Mouse (Mus musculus) olfactory bulb, adult 2 months (tissue): ENCODE measurements at regions not wholly inside any gene's neighbourhood (a gene's known extent, or its start where the extent isn't known, plus 50 kb on each side); places are given as distances from the start of the nearest gene placed in this dataset.

Source experiments
- H3K27ac ChIP-seq: fragments of 200-500 bp; 2 replicates; pipeline ENCODE4 v1.5.1; 2012; ENCODE audit warnings: low read depth, low read length; ENCODE audit not compliant: insufficient read depth
- H3K4me1 ChIP-seq: fragments of 200-500 bp; 2 replicates; pipeline ENCODE4 v1.6.1; 2012; ENCODE audit warnings: low read length; ENCODE audit not compliant: control insufficient read depth, insufficient read depth
- H3K4me3 ChIP-seq: fragments of 200-500 bp; 2 replicates; pipeline ENCODE4 v1.5.1; 2012; ENCODE audit warnings: mild to moderate bottlenecking, low read depth, low read length, moderate library complexity; ENCODE audit not compliant: insufficient read depth
- CTCF ChIP-seq: fragments of 200-500 bp; IDR thresholded peaks from 2 replicates; pipeline ENCODE4 v1.5.1; 2012; ENCODE audit warnings: low read depth, mild to moderate bottlenecking, low read length, moderate library complexity; ENCODE audit not compliant: insufficient read depth
- POLR2A ChIP-seq: fragments of 200-500 bp; IDR thresholded peaks from 2 replicates; pipeline ENCODE4 v1.6.1; 2012; ENCODE audit warnings: mild to moderate bottlenecking, low read depth, low read length, moderate library complexity; ENCODE audit not compliant: insufficient read depth
- WGBS: fragments of 180-500 bp; shearing (Covaris S2); methylation state at CpG from one replicate; pipeline ENCODE4 v1.1.7; 2018; 5-methylcytosine and 5-hydroxymethylcytosine counted together

DNA sequence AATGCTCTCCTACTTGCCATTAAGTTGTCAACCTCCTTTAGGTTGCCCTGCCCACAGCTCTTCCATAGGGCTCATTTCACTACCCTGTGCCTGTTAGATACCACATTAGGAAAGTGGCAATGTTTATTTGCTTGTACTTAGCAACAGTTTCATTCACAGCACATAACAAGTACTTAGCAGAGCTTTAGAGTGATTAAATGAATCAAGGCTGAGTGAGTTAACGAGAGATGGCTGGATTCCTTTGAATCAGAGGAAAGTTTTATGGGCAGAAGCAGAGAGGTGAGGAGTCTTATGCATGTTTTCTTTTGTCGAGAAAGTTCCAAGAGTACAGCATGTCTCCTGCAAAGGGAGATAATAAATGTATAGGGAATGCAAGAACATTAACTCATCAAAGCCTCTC, 60.5 kb downstream of the Ptgs2 start:
- TF ChIP-seq CTCF: no peak
- no peak for TF ChIP-seq POLR2A
- WGBS: 46% methylated on average over 2 of the region's 2 CpGs
- H3K27ac ChIP-seq: no peak overlapping the region
- no peak overlapping the region for H3K4me3 ChIP-seq
- peaks cover 4% of the 10 kb centered on the region; the same call in 1 of the 2 replicates for H3K4me1 ChIP-seq

DNA sequence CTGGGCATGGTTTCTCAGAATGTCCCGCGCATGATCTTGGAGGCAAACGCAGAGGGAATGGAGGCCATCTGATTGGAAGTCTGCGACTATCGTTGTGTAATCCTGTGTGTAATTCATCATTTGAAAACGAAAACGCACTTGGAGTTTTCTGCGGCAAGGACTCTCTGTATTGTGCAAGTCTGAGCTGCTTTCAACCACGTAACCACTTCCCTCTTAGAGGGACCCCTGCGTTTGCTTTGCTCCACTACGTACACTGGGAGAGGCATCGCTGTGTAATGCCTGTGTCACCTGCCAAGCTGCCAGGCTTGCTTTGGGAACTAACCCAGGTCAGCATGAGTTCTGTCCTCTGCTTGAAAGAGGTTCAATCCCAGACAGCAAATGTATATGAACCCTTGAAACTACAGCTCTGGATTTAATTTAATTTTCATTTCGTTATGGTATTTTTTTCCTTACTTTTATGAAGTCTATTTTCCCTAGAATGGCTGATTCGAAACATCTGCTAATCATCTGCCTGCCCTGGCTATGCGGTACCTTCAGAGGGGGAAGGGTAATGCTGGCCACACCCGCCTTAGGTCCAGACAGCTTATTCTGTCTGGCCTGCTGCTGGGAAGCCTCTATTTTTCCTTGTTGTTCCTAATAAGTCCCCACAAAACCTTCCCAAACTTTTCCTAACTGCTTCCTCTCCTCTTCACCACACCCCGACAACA, 65.2 kb downstream of the Ptgs2 start:
- TF ChIP-seq POLR2A: no peak
- no peak for TF ChIP-seq CTCF
- peak overlapping the region; percentile 20; the same call in 1 of the 2 replicates for H3K4me3 ChIP-seq
- no peak overlapping the region for H3K27ac ChIP-seq
- 55% methylated on average over 17 of the region's 17 CpGs for WGBS
- H3K4me1 ChIP-seq: peaks cover 4% of the 10 kb centered on the region; the same call in 1 of the 2 replicates

- 86% methylated on average over 7 of the region's 7 CpGs for WGBS
Measured at GRCm38 (mm10) chr1:150165597-150165973, 65.8 kb downstream of the Ptgs2 start.

DNA sequence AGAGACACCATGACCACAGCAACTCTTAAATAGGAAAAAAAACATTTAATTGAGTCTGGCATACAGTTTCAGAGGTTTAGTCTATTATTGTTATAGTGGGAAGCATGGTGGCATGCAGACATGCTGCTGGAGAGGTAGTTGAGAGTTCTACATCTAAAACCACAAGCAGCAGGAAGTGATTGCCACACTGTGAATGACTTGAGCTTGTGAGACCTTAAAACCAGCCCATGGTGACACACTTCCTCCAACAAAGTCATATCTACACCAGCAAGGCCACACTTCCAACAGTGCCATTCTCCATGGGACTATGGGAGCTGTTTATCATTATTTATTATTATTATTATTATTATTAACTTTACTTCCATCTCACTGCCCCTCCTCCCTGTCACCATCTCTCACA, 67.3 kb downstream of the Ptgs2 start:
- TF ChIP-seq CTCF (no peak), POLR2A (no peak)
- Histone ChIP-seq H3K4me3 (no peak overlapping the region), H3K27ac (no peak overlapping the region), H3K4me1 (peaks cover 4% of the 10 kb centered on the region; the same call in 1 of the 2 replicates)

More at GRCm38 (mm10) chr1:150165597-150165973, 65.8 kb downstream of the Ptgs2 start:
- H3K27ac ChIP-seq: no peak overlapping the region
- H3K4me1 ChIP-seq: peaks cover 4% of the 10 kb centered on the region; the same call in 1 of the 2 replicates
- TF ChIP-seq CTCF: no peak
- no peak for TF ChIP-seq POLR2A
- H3K4me3 ChIP-seq: no peak overlapping the region

DNA sequence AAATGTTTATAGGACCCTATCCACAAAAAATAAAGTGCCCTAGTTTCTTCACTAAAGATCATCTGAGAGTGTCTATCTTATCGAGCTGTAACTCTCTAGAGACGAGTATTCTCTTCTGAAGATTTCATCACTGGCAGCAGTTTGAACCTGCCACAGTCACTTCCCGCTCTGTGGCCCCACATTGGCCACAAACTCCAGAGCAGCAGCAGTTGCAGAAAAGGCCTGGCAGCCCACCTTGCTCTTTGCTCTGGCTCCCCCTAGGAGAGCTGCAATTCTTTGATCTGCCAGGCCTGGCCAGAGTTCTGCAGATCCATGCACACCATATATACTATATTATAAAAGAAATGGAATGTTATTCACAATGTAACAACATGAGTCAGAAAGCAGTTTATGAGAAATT, 74.4 kb downstream of the Ptgs2 start:
- TF ChIP-seq POLR2A (no peak), CTCF (no peak)
- WGBS: 87% methylated on average over 3 of the region's 3 CpGs
- Histone ChIP-seq H3K4me1 (no peaks in the 10 kb centered on the region), H3K4me3 (no peak overlapping the region), H3K27ac (no peak overlapping the region)

DNA sequence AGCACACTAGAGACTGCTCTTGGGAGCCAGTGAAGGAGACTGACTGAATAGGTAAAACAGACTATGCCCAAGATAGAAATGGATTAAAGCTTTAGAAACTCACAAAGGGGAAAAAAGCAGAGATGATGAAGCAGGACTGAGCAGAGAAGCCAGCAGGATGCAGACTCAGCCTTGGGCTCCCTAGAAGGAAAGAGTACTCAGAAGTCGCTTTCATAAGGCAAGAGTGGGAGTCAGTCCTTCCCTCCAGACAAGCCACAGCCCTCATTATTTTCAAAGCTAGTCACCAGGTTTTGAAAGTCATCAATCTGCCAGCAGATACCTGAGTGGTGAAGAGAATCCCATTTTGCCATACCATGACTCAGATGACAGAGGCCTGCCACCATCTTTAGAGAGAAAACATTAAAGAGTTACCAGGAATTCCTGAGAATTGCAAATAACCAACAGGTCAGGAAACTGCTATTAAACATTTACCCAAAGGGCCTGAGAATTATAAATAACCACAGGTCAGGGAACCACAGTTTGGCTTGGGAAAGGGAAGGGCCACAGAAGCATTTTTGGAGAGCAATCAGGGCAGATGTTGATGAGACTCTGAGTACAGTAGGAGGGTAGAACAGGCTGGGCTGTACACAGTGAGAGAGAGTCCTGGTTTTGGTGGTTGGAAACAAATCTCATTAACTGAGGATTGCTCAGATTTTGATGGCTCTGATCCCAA, 77.4 kb downstream of the Ptgs2 start:
- H3K4me3 ChIP-seq: no peak overlapping the region
- H3K4me1 ChIP-seq: no peaks in the 10 kb centered on the region
- 97% methylated on average over 1 of the region's 1 CpGs for WGBS
- TF ChIP-seq POLR2A (no peak), CTCF (no peak)
- no peak overlapping the region for H3K27ac ChIP-seq

- no peak overlapping the region for H3K4me3 ChIP-seq
- WGBS: 95% methylated on average over 2 of the region's 2 CpGs
- no peaks in the 10 kb centered on the region for H3K4me1 ChIP-seq
- no peak overlapping the region for H3K27ac ChIP-seq
- TF ChIP-seq POLR2A (no peak), CTCF (no peak)
Measured at GRCm38 (mm10) chr1:150202022-150202421, 102.2 kb downstream of the Ptgs2 start.

- TF ChIP-seq POLR2A (no peak), CTCF (no peak)
- Histone ChIP-seq H3K4me3 (no peak overlapping the region), H3K27ac (no peak overlapping the region), H3K4me1 (no peaks in the 10 kb centered on the region)
Measured at GRCm38 (mm10) chr1:150212454-150212853, 106.8 kb upstream of the Pdc start.

DNA sequence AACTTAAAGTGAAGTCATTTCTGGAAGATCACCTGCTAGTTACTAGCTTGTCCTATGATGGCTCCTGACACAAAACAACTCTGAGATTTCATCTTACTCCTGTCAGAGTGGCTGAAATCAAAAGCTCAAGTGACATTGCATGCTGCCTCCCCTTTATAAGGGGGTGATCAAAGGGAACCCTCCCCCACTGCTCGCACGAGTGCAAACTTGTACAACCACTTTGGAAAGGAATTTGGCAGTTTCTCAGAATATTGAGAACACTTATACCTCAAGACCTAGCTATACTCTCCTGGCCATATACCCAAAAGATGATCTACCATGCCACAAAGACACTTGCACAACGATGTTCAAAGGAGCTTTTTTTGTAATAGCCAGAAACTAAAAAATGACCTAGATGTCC, 102.5 kb upstream of the Pdc start:
- 79% methylated on average over 3 of the region's 3 CpGs for WGBS
- H3K4me3 ChIP-seq: no peak overlapping the region
- H3K27ac ChIP-seq: no peak overlapping the region
- TF ChIP-seq POLR2A: no peak
- TF ChIP-seq CTCF: no peak
- no peaks in the 10 kb centered on the region for H3K4me1 ChIP-seq

DNA sequence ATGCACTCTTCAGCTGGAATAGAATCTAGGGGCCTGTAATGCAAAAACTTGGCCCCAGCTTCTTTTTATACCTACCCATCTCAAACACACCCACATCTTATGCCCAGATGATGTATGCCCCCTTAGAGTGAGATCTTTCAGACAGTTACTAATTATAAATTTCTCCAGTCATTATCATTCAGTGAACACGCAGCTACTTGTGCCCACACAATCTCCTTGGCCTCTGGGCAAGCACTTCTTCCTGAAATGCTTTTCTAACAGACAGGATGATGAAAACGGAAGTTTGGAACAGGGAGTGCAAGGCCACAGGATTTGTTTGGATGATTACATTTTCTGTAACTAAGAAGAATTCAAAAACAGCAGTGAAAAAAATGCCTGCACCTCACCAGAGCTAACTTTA, 100.4 kb upstream of the Pdc start:
- H3K27ac ChIP-seq: no peak overlapping the region
- H3K4me3 ChIP-seq: no peak overlapping the region
- H3K4me1 ChIP-seq: no peaks in the 10 kb centered on the region
- TF ChIP-seq POLR2A (no peak), CTCF (no peak)
- WGBS: 74% methylated on average over 2 of the region's 2 CpGs
